Mouse (Mus musculus): ENCODE data around the gene Kdm7a. TPM values are rescaled to one million over a fixed set of nuclear protein-coding genes. Genes with fewer than 3 reads are reported as not detected.
A peak's percentile ranks its signal among the peaks of the same experiment; 100 is the strongest.

Kdm7a gene
- polyA plus RNA-seq, 1 experiment from 2014 or later, result 7.1 TPM

DNA sequence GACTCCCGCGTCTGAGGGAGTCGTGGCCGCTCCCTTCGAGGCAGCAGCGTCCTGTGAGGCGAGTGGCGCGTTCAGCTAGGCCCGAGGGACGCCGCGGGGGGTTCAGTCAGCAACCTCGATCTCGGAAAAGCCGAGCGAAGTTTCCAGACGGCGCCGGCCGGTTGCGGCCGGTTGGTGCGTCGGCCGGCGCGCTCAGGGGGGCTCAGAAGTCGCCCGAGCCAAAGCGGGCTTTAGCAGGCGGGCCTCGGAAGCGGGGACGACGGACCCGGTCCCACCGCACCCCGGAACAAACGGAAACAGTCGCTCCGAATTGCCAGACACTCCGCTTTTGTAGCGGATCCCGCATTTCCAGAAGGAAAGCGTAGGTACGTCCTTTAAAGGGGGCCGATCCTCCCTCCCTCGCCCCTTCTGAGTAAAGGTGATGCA is 88.1 kb downstream of the Kdm7a start:
- peak overlapping the region; percentile 91 for H3K9ac ChIP-seq (ENCODE audit: low read length)
- peak overlapping the region in 1 of 2 experiments; percentile 63; a peak in 2 of 4 replicates for H3K27ac ChIP-seq (replicated peaks in 1 of 2; ENCODE audit: control insufficient read depth in 1 of 2, insufficient read depth in 1 of 2, low read depth in 2 of 2, low read length in 2 of 2)
- peaks cover 6 to 13% of the 10 kb centered on the region in 2 experiments; a peak in 3 of 4 replicates for H3K4me1 ChIP-seq (ENCODE audit: control insufficient read depth in 2 of 2, insufficient read depth in 2 of 2, low read length in 2 of 2)
- H3K27me3 ChIP-seq (ENCODE audit: control insufficient read depth, insufficient read depth, low read length), result no peaks in the 10 kb centered on the region
- ATAC-seq (ENCODE audit: insufficient number of reproducible peaks, insufficient read depth, low FRiP score, low read depth), result peak; percentile 41; the same call in 1 of the 2 replicates
- WGBS, result 7% methylated on average over 45 of the region's 49 CpGs
- no peaks in the 10 kb centered on the region; the same call in 1 of the 2 replicates for H3K36me3 ChIP-seq (ENCODE audit: control insufficient read depth, insufficient read depth, low read length)
- peak overlapping the region; percentile 91 for H3K4me3 ChIP-seq (ENCODE audit: control insufficient read depth in 1 of 2, insufficient read depth in 1 of 2, low read depth in 1 of 2, low read length in 2 of 2)
- peak overlapping the region; percentile 76 for H3K4me2 ChIP-seq (ENCODE audit: low read length)
- H3K9me3 ChIP-seq (ENCODE audit: control insufficient read depth, low read length), result peaks cover 6% of the 10 kb centered on the region; the same call in 1 of the 2 replicates

DNA sequence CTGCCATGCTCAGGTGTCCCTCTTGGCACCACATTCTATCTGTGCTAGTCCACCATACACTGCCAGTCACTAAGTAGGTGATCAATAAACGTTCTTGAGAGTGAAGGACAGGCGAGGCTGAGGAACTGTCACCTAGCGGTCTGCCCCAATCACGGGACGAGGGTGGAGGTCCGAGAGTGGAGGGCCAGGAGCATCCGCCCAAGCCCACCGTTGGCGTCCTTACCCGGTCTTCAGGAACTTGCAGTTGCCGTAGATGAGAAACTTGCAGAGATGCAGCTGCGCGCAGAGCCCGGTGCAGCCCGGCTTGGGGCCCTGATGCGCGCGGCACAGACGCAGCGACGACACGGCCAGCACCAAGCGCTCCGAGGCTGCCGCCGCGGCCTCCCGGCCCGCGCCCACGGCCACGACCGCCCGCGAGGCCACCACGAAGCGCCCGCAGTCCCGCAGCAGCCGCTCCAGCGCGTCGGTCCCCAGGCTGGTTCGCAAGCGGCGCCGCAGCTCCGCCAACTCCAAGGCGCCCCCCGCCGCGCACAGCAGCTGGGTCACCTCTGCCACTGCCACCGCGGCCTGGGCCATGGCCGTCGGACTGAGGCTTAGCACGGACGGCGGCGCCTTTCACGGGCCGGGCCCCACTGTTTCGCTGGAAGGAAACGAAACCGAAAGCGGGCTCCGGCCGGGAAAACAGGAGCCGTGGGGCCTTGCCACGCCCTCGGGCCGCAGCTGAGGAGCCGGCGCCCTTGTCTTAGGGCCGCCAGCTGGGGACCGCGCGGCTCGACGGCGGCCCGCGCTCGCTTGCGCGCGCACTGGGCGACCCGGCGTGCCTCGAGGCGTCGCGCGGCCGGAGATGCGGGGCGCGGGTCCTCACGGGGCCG is 88.8 kb downstream of the Kdm7a start, which contains the start of gene Parp12:
Gene Parp12, minus strand, starts transcription at position 766 of the 872 bp plus-strand sequence.
- H3K27ac ChIP-seq (replicated peaks in 1 of 2; ENCODE audit: control insufficient read depth in 1 of 2, insufficient read depth in 1 of 2, low read depth in 2 of 2, low read length in 2 of 2), result peak within 1 kb of the TSS; percentile 14 to 63; a peak in 3 of 4 replicates
- 2% methylated on average over 100 of the region's 101 CpGs for WGBS
- ATAC-seq (ENCODE audit: insufficient number of reproducible peaks, insufficient read depth, low FRiP score, low read depth), result peak; percentile 81

DNA sequence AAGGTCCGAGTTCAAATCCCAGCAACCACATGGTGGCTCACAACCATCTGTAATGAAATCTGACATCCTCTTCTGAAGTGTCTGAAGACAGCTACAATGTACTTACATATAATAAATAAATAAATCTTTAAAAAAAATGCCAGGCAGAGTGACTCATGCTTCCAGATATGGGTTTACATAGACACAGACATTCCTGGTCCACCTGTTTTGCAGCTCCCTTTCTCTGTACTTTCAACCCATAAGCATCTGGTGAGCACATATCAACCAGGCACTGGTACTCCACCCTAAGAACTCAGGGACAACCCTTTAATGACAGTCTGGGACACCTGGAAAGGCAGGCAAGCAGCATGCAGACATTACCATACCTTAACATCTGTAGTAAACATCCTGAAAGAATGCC is 91.2 kb downstream of the Kdm7a start:
- Histone ChIP-seq H3K27me3 (ENCODE audit: control insufficient read depth, insufficient read depth, low read length) (no peaks in the 10 kb centered on the region), H3K9ac (ENCODE audit: low read length) (no peak overlapping the region), H3K9me3 (ENCODE audit: control insufficient read depth, low read length) (peaks cover 6% of the 10 kb centered on the region; the same call in 1 of the 2 replicates), H3K4me1 (ENCODE audit: control insufficient read depth in 2 of 2, insufficient read depth in 2 of 2, low read length in 2 of 2) (peaks cover 6 to 13% of the 10 kb centered on the region in 2 experiments; a peak in 3 of 4 replicates), H3K4me2 (ENCODE audit: low read length) (no peak overlapping the region), H3K4me3 (ENCODE audit: control insufficient read depth in 1 of 2, insufficient read depth in 1 of 2, low read depth in 1 of 2, low read length in 2 of 2) (no peak overlapping the region), H3K27ac (replicated peaks in 1 of 2; ENCODE audit: control insufficient read depth in 1 of 2, insufficient read depth in 1 of 2, low read depth in 2 of 2, low read length in 2 of 2) (no peak overlapping the region), H3K36me3 (ENCODE audit: control insufficient read depth, insufficient read depth, low read length) (peaks cover 3% of the 10 kb centered on the region; the same call in 1 of the 2 replicates)
- ATAC-seq (ENCODE audit: insufficient number of reproducible peaks, insufficient read depth, low FRiP score, low read depth), result no peak
- WGBS, result 79% methylated on average over 1 of the region's 1 CpGs

More for the DNA sequence above, 88.8 kb downstream of the Kdm7a start, which contains the start of gene Parp12:
- no peaks in the 10 kb centered on the region; the same call in 1 of the 2 replicates for H3K36me3 ChIP-seq (ENCODE audit: control insufficient read depth, insufficient read depth, low read length)
- H3K4me1 ChIP-seq (ENCODE audit: control insufficient read depth in 2 of 2, insufficient read depth in 2 of 2, low read length in 2 of 2), result peaks cover 6 to 13% of the 10 kb centered on the region in 2 experiments; a peak in 3 of 4 replicates
- H3K9ac ChIP-seq (ENCODE audit: low read length), result peak within 1 kb of the TSS; percentile 91
- H3K9me3 ChIP-seq (ENCODE audit: control insufficient read depth, low read length), result peaks cover 6% of the 10 kb centered on the region; the same call in 1 of the 2 replicates
- peak within 1 kb of the TSS; percentile 76 for H3K4me2 ChIP-seq (ENCODE audit: low read length)
- no peaks in the 10 kb centered on the region for H3K27me3 ChIP-seq (ENCODE audit: control insufficient read depth, insufficient read depth, low read length)
- H3K4me3 ChIP-seq (ENCODE audit: control insufficient read depth in 1 of 2, insufficient read depth in 1 of 2, low read depth in 1 of 2, low read length in 2 of 2), result peak within 1 kb of the TSS; percentile 91

DNA sequence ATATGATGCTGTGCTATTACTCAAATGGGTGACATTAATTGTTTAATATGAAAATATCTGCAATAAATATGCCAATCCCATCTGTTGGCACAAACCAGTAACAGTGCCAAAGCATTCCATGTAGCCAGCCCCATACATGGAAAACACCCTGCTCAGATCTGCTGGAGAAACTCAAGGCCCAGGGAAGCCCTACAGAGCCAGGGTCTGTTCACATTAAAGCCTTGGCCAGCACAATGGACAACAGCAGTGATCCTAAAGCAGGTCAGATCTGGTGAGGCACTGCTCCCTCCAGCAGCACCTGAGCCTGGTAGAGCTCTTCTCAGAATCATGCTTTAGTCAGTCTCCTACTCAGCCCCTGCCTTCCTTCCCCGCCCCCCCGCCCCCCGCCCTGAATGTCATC is 93.4 kb downstream of the Kdm7a start:
- ATAC-seq (ENCODE audit: insufficient number of reproducible peaks, insufficient read depth, low FRiP score, low read depth), result no peak
- Histone ChIP-seq H3K9ac (ENCODE audit: low read length) (no peak overlapping the region), H3K36me3 (ENCODE audit: control insufficient read depth, insufficient read depth, low read length) (peaks cover 3% of the 10 kb centered on the region; the same call in 1 of the 2 replicates), H3K4me2 (ENCODE audit: low read length) (no peak overlapping the region), H3K4me3 (ENCODE audit: control insufficient read depth in 1 of 2, insufficient read depth in 1 of 2, low read depth in 1 of 2, low read length in 2 of 2) (no peak overlapping the region), H3K27ac (replicated peaks in 1 of 2; ENCODE audit: control insufficient read depth in 1 of 2, insufficient read depth in 1 of 2, low read depth in 2 of 2, low read length in 2 of 2) (no peak overlapping the region), H3K4me1 (ENCODE audit: control insufficient read depth in 2 of 2, insufficient read depth in 2 of 2, low read length in 2 of 2) (peaks cover 6 to 13% of the 10 kb centered on the region in 2 experiments; a peak in 3 of 4 replicates), H3K9me3 (ENCODE audit: control insufficient read depth, low read length) (no peaks in the 10 kb centered on the region), H3K27me3 (ENCODE audit: control insufficient read depth, insufficient read depth, low read length) (no peaks in the 10 kb centered on the region)
- WGBS, result 79% methylated on average over 3 of the region's 3 CpGs

DNA sequence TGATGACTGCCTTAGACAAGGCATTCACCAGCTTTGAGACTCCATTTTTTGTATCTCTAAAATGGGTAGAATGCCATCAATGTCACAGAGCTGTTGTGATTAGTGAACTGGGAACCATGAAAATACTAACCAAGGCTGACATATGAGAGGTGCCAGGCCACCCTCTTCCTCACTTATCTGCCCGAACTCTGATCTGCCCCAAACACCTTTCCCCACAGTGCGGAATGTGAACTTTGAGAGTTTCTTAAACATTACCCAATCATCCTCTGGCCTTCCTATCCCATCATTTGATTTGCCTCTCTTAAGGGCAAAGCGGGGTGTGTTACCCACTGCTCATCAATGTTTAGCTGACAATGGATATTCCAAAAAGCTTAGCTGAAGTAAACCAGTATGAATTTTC is 93.9 kb downstream of the Kdm7a start:
- 83% methylated on average over 3 of the region's 3 CpGs for WGBS
- Histone ChIP-seq H3K4me3 (ENCODE audit: control insufficient read depth in 1 of 2, insufficient read depth in 1 of 2, low read depth in 1 of 2, low read length in 2 of 2) (no peak overlapping the region), H3K4me2 (ENCODE audit: low read length) (no peak overlapping the region), H3K9me3 (ENCODE audit: control insufficient read depth, low read length) (no peaks in the 10 kb centered on the region), H3K27ac (replicated peaks in 1 of 2; ENCODE audit: control insufficient read depth in 1 of 2, insufficient read depth in 1 of 2, low read depth in 2 of 2, low read length in 2 of 2) (no peak overlapping the region), H3K4me1 (ENCODE audit: control insufficient read depth in 2 of 2, insufficient read depth in 2 of 2, low read length in 2 of 2) (peaks cover 6 to 13% of the 10 kb centered on the region in 2 experiments; a peak in 3 of 4 replicates), H3K9ac (ENCODE audit: low read length) (no peak overlapping the region), H3K36me3 (ENCODE audit: control insufficient read depth, insufficient read depth, low read length) (peaks cover 3% of the 10 kb centered on the region; the same call in 1 of the 2 replicates), H3K27me3 (ENCODE audit: control insufficient read depth, insufficient read depth, low read length) (no peaks in the 10 kb centered on the region)
- no peak for ATAC-seq (ENCODE audit: insufficient number of reproducible peaks, insufficient read depth, low FRiP score, low read depth)

DNA sequence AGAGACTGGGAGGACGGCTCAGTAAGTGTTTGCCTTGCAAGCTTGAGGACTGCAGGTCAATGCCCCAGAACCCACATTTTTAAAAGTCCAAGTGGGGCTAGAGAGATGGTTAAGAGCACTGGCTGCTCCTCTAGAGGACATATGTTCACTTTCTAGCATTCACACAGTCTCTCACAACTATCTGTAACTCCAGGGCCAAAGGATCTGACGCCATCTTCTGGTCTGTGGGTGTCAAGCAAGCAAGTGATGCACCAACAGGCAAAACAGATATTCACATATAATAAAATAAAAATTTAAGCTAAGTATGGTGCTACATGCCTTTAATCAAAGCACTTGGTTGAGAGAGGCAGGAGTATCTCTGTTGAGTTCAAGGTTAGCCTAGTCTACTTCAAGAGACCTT is 99.8 kb downstream of the Kdm7a start:
- WGBS, result 62% methylated on average over 2 of the region's 2 CpGs
- H3K36me3 ChIP-seq (ENCODE audit: control insufficient read depth, insufficient read depth, low read length), result peaks cover 13% of the 10 kb centered on the region
- no peaks in the 10 kb centered on the region for H3K4me1 ChIP-seq (ENCODE audit: control insufficient read depth in 2 of 2, insufficient read depth in 2 of 2, low read length in 2 of 2)
- no peak for ATAC-seq (ENCODE audit: insufficient number of reproducible peaks, insufficient read depth, low FRiP score, low read depth)
- H3K9ac ChIP-seq (ENCODE audit: low read length), result no peak overlapping the region
- no peaks in the 10 kb centered on the region for H3K27me3 ChIP-seq (ENCODE audit: control insufficient read depth, insufficient read depth, low read length)
- no peak overlapping the region for H3K27ac ChIP-seq (replicated peaks in 1 of 2; ENCODE audit: control insufficient read depth in 1 of 2, insufficient read depth in 1 of 2, low read depth in 2 of 2, low read length in 2 of 2)
- H3K4me3 ChIP-seq (ENCODE audit: control insufficient read depth in 1 of 2, insufficient read depth in 1 of 2, low read depth in 1 of 2, low read length in 2 of 2), result no peak overlapping the region
- H3K9me3 ChIP-seq (ENCODE audit: control insufficient read depth, low read length), result no peaks in the 10 kb centered on the region
- no peak overlapping the region for H3K4me2 ChIP-seq (ENCODE audit: low read length)

DNA sequence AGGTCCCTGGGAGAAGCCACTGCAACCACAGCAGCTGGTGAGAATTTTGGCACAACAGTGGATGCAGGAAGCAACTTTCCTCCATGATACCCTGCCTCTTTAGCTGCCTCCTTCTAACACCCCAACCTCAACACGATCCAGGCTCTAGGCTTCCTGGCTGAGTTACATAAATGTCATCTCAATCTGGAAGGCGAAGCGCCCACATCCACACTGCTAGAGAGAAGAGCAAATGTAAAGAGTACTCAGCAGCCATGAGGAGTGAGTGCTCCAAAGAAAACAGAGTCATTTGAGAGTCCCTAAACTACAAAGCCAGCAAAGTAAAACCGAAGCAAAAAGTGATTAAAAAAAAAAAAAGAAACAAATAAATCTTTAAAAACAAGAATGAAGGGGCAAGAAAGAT is 102.0 kb downstream of the Kdm7a start:
- Histone ChIP-seq H3K27ac (replicated peaks in 1 of 2; ENCODE audit: control insufficient read depth in 1 of 2, insufficient read depth in 1 of 2, low read depth in 2 of 2, low read length in 2 of 2) (no peak overlapping the region), H3K4me3 (ENCODE audit: control insufficient read depth in 1 of 2, insufficient read depth in 1 of 2, low read depth in 1 of 2, low read length in 2 of 2) (no peak overlapping the region), H3K27me3 (ENCODE audit: control insufficient read depth, insufficient read depth, low read length) (no peaks in the 10 kb centered on the region), H3K9ac (ENCODE audit: low read length) (no peak overlapping the region), H3K4me2 (ENCODE audit: low read length) (no peak overlapping the region), H3K36me3 (ENCODE audit: control insufficient read depth, insufficient read depth, low read length) (peaks cover 10% of the 10 kb centered on the region), H3K4me1 (ENCODE audit: control insufficient read depth in 2 of 2, insufficient read depth in 2 of 2, low read length in 2 of 2) (no peaks in the 10 kb centered on the region), H3K9me3 (ENCODE audit: control insufficient read depth, low read length) (no peaks in the 10 kb centered on the region)
- ATAC-seq (ENCODE audit: insufficient number of reproducible peaks, insufficient read depth, low FRiP score, low read depth), result no peak
- 82% methylated on average over 4 of the region's 4 CpGs for WGBS

All from heart, embryonic 14.5 days (tissue).